Mouse (Mus musculus): Measurements from ENCODE around the gene Grcc10.

Grcc10 gene

DNA sequence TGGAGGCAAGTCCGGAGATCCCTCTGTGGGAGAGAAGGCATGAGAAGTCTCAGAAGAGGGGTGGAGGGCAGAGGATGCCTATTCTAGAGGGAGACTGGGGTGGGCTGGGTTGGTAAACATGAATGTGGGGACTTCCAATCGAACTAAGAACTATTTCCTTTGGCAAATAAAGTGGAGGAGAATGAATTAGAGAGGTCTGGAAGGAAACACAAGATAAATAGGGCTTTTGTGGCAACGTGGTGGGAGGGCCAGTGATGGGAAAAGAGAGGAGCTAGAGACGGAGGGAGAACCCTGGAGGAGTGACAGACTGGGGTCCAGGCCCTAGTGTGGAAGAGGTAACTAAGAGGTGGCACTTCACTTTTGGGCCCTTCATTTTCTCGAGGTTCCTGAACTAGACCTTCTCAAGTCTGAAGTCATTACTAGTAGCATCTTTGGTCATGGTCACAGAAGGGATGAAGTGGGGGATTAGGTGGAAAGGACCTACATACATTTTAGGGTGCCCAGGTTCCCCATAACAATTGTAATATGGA, 16.2 kb upstream of the Grcc10 start:
- no peak for DNase-seq (ENCODE audit: low read depth, low spot score)

GRCm38 (mm10) chr6:124756652-124757350, 15.6 kb upstream of the Grcc10 start:
- DNase-seq (ENCODE audit: low read depth, low spot score), result no peak

- DNase-seq (ENCODE audit: low read depth, low spot score), result no peak
Observed at GRCm38 (mm10) chr6:124755831-124756595, 14.8 kb upstream of the Grcc10 start, which contains the start of the genes Gm45234 and Atn1. Gene Gm45234, minus strand, starts transcription at chr6:124756021. Gene Atn1, minus strand, starts transcription at chr6:124756524.

- no peak for DNase-seq (ENCODE audit: low read depth, low spot score)
Observed at GRCm38 (mm10) chr6:124755306-124755705, 14.1 kb upstream of the Grcc10 start.

DNA sequence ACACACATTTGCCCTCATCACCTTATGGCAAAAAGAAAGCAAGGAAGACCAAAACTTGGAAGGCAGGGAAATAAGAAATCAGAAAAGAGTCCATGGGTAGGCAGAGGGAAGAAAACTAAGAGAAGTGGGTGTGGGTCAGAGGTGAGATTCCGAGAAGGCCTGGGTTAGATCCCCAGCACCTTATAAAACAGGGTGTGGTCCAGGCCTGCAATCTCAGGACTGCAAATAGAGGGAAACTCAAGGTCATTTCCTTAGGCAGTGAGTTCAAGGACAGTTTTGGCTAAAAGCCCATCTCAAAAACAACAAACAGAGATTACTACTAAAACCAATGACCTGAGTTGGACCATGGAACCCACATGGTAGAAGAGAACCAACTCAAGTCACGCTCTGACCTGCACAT, 12.7 kb upstream of the Grcc10 start:
- no peak for DNase-seq (ENCODE audit: low read depth, low spot score)

GRCm38 (mm10) chr6:124750405-124750804, 9.2 kb upstream of the Grcc10 start:
- DNase-seq (ENCODE audit: low read depth, low spot score), result no peak

DNA sequence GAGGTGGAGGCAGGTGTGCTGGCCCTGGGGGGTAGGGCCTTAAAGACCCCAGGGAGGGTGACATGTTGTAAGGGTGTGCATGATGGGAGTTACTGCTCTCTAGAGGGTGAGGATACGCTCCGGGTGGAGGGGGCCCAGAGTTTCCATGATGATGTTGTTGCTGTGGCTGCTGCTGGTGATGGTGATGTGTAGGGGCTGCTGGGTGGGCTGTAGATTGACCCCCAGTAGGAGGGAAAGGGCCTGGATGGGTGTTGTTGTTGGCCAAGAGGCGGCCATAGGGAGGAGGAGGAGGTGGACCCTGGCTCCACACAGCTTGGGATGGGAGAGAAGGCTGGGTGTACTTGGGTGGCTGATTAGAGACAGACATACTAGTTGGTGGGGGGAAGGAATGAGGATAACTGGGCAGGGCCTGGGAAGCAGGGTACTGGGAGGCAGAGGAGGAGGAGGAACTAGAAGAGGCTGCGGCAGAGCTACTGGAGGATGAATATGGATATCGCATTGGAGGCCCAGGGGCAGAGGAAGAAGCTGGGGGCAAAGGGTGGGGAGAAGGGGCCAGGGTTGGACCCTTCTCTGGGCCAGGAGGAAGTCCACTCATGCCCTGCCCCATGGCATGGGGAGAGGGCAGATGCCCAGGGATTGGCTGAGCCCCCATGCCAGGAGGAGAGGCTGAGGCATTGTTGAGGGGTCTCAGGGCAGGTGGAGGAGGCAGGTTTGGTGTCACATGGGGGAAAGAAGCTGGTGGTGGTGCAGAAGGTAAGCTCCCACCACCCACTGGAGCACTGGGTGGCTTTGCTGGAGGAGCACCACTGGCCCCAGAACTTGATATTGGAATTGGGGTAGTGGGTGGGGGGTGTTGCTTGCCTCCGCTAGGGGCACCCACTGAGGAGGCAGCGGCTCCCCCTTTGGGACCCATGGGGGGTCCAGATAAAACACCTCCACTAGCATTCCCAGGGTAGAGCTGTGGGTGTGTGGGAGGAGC, 5.8 kb upstream of the Grcc10 start:
- DNase-seq (ENCODE audit: low read depth, low spot score), result no peak

DNA sequence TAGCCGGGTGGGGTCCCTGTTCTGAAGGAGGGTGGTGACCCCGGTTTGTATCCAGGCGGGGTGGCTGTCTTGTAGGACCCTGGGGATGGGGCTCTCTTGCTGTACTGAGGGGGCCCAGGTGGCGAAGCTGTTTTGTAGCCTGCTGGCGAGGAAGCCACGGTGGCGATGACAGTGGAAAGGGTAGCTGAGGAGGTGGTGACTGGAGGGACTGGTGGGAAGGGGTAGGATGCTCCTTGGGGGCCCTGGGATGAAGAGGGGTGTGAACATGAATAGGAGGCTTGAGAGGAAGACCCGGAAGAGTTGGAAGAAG, 5.1 kb upstream of the Grcc10 start:
- no peak for DNase-seq (ENCODE audit: low read depth, low spot score)

DNA sequence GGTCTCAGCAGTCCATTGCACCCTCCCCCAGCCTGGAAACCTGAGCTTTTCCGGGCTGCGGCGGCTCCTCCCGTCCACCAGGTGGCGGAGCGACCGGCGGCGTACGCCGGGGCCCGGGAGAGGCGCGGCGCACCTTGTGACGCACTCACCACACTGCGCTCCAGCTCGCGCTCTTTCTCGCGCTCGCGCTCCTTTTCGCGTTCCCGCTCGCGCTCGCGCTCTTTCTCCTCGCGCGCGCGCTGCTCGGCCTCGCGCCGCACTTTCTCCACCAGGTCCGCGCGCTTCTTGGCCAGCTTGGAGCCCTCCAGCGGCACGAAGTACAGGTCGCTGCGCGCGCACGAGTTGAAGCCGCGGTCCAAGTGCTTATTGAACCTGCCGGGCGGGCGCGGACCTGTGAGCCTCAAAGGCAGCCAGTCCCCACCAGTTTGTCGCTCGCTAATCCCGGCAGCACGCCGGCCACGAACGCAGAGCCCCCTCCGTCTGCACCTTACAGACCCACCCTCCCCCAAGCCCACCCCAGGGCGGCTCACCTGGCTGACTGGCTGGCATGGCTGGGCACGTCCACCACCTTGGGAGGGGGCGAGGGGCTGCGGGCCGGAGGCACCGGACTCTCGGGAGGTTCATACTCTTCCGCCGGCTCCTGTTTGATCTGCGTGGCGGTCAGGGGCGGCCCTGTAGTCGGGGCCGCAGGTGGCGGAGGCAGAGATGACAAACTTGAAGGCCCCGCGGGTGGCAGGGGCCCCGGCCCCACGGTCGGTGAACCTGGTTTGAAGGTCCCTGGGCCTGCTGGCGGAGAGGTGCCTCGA, 4.5 kb upstream of the Grcc10 start:
- peak; percentile 89 for DNase-seq (ENCODE audit: low read depth, low spot score)

GRCm38 (mm10) chr6:124744755-124745321, 3.7 kb upstream of the Grcc10 start:
- DNase-seq (ENCODE audit: low read depth, low spot score), result no peak

- DNase-seq (ENCODE audit: low read depth, low spot score), result no peak
Observed at GRCm38 (mm10) chr6:124743647-124744046, 2.5 kb upstream of the Grcc10 start.

GRCm38 (mm10) chr6:124742839-124743514, 1.8 kb upstream of the Grcc10 start:
- DNase-seq (ENCODE audit: low read depth, low spot score), result no peak

- DNase-seq (ENCODE audit: low read depth, low spot score), result no peak
Observed at GRCm38 (mm10) chr6:124741842-124742241, 668 bp upstream of the Grcc10 start.

GRCm38 (mm10) chr6:124740211-124740887, 825 bp downstream of the Grcc10 start:
- no peak for DNase-seq (ENCODE audit: low read depth, low spot score)

- DNase-seq (ENCODE audit: low read depth, low spot score), result no peak
Observed at GRCm38 (mm10) chr6:124739231-124739796, 1.9 kb downstream of the Grcc10 start.

DNA sequence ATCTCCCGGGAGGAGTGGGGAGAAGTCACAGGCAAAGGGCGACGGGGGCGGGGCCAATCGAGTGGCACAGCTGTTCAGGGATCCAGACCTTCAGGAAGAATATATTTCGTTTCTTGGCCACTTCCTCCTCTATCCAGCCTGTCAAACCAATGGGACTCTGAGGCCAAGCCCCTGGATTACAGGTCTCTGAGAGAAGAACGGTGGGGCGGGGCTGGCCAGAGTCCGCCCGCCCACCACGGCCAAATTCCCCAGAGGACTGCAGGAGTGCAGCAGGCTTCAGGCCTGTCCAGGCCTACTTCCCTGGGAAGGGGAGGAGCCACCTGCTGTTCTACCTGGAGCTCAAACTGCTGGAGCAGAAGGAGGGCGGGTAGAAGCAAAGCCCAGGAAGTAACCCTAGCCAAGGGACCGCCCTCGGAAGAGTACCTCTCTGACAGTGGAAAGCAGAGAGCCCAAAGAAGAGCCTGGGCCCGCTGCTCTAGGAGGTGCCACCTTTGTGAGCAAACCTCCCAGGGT, 2.6 kb downstream of the Grcc10 start, which contains the start of gene Ptpn6:
Gene Ptpn6, minus strand, starts transcription at position 204 of the 513 bp plus-strand sequence.
- DNase-seq (ENCODE audit: low read depth, low spot score), result no peak

DNA sequence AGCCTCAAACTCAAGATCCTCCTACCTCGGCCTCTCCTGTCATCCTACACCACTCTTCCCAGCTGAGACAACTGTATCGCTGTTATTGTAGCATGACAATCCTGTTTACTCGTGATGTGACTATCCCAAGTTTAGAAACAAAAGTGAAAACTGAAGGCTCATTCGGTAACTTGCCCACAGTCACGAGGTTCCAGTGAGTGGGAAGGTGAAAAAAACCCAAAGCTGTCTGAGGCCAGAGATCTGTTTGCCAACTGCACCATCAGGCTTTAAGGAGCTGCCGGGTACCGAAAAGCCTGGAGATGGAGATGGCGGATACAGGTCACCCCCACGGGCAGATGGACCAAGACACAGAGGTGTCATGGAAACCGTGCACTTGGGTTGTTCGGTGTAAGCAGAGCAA, 4.1 kb downstream of the Grcc10 start:
- DNase-seq (ENCODE audit: low read depth, low spot score), result no peak

DNA sequence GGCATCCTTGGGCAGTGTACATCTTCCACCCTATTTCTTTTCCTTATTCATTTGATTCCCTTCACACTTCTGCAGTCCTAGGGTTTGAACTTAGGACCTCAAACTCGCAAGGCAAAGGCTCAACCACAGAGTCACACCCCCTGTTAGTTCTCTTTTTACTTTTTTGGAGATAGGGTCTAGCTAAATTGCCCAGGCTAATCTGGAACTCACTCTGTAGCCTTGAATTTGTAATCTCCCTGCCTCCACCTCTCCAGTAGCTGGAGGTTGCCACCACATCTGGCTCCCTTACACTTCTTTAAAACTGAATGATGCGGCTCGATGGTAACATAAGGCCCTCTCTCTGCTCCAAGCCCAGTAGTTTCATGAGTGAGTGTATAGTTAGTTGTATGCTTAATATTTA, 6.8 kb downstream of the Grcc10 start:
- no peak for DNase-seq (ENCODE audit: low read depth, low spot score)
